Mouse (Mus musculus): ENCODE measurements around the gene Enkur.
A peak's percentile ranks its signal among the peaks of the same experiment; 100 is the strongest.
"Not testable (repeated sequence)": the region's sequence is repeated elsewhere in the genome, so short reads cannot be mapped to it uniquely, and the experiment has no call there.

The Enkur gene

GRCm38 (mm10) chr2:21204912-21205830 lies at the start of gene Enkur, which contains the start of gene Thnsl1:
Gene Enkur, minus strand, starts transcription at chr2:21205365.
Gene Thnsl1, plus strand, starts transcription at chr2:21205724.
- DNase-seq (ENCODE audit: extremely low spot score, low read depth, low spot score), result peak; percentile 98

GRCm38 (mm10) chr2:21254308-21254707 lies 49.1 kb upstream of the Enkur start:
- no peak for DNase-seq (ENCODE audit: extremely low spot score, low read depth, low spot score)

DNA sequence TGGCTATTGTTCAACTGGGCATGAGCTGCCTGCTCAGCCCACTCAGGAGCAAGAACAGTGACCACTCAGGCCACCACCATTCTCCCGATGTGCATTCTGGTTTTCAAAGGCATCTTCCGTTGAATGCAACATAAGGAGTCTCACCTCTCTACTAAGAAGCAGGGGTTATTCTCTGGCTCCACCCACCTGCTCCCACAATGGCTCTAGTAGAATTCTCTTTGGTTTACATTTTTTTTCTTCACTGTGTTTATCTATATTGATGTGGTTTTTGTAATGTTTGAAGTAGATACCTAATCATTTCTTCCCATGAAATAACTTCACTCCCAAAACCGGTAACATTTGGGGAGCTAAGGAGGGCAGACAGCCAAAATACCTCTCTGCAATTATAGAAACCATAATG lies 48.5 kb upstream of the Enkur start:
- no peak for DNase-seq (ENCODE audit: extremely low spot score, low read depth, low spot score)

DNA sequence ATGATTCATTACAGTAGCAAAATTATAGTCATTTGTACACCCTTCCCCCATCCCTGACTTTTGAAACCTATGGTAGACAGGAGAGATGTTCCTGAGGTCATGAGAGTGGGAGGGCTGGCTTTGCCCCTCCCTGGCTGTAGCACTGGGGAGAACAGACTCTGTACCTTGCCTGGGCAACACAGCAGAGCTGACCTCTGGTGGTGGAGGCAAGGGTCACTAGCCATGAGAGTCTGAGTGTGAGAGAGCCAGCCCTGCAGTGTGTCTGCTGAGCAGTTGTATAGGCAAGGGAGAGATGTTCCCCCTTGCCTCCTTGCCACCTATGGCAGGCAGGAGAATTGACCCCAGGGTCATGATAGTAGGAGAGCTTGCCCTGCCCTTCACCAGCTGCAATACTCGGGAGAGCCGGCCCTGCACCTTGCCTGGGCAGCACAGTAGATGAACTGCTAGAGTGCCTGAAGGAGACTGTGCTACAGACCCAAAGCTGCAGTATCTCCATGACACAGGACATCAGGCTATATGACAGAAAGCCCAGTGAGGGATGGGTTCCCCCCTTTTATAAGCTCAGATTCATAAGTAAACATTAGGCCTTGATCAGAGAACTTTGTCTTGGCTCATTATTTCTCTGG lies 40.4 kb upstream of the Enkur start:
- DNase-seq (ENCODE audit: extremely low spot score, low read depth, low spot score), result no peak

- DNase-seq (ENCODE audit: extremely low spot score, low read depth, low spot score), result no peak
Measured at GRCm38 (mm10) chr2:21244986-21245385, 39.8 kb upstream of the Enkur start.

DNA sequence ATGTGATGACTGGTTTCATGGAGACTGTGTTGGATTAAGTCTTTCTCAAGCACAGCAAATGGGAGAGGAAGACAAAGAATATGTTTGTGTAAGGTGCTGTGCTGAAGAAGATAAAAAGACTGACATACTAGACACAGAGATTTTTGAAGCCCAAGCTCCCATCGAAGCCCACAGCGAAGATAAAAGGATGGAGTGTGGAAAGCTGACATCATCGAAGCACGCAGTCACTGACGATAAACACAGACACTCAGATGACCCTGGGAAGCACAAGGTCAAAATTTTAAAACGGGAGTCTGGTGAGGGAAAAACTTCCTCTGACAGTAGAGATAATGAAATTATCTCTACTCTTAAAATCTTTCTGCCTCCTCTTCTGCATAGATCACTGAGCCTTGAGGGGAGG lies 38.9 kb upstream of the Enkur start:
- DNase-seq (ENCODE audit: extremely low spot score, low read depth, low spot score), result not testable (repeated sequence)

GRCm38 (mm10) chr2:21236846-21237245 lies 31.7 kb upstream of the Enkur start:
- no peak for DNase-seq (ENCODE audit: extremely low spot score, low read depth, low spot score)

DNA sequence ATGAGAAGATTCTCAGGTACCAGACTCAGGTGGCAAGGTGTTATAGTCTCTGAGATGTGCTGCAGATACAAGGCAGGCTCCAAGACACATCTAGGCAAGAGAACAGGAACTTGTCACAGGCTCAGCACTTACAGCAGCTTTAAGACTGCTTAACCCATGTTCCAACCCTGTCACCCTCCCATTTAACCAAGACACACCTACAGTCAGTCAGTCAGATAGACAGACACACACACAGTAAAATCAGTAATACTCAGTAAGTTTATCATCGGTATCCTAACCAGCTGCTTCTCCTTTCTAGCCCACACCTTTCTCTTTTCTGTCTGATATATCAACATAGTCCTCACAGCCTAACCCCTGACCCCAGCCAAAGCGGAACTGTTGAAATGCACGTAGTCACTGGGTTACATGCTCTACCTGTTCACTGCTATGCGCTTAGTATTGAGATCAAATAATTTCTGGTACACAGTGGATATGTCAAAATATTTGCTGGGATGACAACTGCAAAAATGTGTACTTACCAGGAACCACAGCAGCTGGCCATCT lies 30.8 kb upstream of the Enkur start:
- no peak for DNase-seq (ENCODE audit: extremely low spot score, low read depth, low spot score)

DNA sequence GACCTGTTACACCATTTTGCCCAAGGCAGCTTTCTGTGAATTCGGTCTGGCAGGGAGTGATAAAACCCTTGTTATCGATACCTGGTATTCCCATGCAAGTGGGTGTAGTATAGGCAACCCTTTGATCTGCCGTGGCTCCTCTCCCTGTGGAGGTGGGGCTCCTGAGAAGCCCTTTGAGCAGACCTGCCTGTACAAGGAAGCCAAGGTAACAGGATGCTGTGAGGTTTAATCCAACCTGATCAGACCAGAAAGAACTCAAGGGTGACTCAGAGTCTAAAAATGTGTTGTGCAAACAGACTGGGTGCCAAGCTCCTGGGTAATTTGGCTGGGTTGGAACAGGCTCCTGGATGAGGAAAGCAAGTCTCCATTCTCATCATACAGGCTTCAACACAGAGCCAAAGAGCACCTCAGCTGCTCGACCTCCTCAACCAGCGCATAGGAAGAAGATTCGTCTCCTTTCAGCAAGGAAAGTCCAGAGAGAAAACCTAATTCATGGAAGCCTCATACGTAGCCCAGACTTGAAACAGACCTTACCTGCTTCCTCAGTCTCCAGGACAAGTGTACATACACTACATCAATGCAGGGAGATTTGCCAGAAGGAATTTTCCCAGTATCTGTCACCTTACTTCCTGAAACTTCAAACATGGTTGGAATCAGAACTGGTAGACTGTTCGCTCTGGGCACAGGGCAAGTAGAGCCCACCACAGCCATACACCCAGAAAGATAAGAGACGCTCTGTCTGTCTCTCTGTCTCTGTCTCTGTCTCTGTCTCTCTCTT lies 29.9 kb upstream of the Enkur start:
- DNase-seq (ENCODE audit: extremely low spot score, low read depth, low spot score), result no peak

- DNase-seq (ENCODE audit: extremely low spot score, low read depth, low spot score), result no peak
Measured at GRCm38 (mm10) chr2:21231147-21231546, 26.0 kb upstream of the Enkur start.

- no peak for DNase-seq (ENCODE audit: extremely low spot score, low read depth, low spot score)
Measured at GRCm38 (mm10) chr2:21230276-21230675, 25.1 kb upstream of the Enkur start.

GRCm38 (mm10) chr2:21222453-21223384 lies 17.6 kb upstream of the Enkur start:
- no peak for DNase-seq (ENCODE audit: extremely low spot score, low read depth, low spot score)

DNA sequence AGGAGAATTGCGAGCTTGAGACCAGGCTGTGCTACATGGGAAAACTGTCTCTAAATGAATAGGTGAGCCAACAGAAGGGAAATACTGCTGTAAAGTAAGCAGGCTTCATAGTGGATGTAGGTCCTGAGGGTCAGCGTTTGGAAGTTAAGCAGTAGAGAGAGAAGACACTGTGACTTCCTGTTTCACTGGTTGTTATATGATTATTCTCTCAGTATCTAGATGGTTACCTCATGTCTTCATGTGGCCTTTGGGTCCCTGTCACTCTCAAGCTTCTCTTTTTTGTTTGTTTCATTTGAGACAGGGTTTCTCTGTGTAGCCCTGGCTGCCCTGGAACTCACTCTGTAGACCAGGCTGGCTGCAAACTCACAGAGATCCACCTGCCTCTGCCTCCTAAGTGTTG lies 10.1 kb upstream of the Enkur start:
- DNase-seq (ENCODE audit: extremely low spot score, low read depth, low spot score), result no peak

DNA sequence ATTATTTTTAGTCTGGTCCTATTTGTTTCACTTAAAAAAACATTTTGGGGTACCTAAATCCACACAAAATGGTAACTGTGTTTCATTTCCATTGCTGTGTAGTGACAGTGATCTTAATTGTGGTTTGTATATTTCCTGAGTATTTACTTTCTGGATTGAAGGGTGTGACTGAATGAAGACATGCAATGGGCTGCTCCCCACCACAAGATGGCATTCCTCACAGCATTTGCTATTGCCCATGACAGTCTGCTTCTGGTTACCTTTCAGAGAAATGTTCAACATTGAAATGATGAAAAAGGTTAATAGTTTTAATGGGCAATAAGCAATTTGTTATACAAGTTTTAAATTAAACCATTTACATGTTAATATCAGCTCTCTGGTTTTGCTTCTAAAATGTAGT lies 9.2 kb upstream of the Enkur start:
- DNase-seq (ENCODE audit: extremely low spot score, low read depth, low spot score), result no peak

GRCm38 (mm10) chr2:21211361-21211760 lies 6.2 kb upstream of the Enkur start:
- no peak for DNase-seq (ENCODE audit: extremely low spot score, low read depth, low spot score)

DNA sequence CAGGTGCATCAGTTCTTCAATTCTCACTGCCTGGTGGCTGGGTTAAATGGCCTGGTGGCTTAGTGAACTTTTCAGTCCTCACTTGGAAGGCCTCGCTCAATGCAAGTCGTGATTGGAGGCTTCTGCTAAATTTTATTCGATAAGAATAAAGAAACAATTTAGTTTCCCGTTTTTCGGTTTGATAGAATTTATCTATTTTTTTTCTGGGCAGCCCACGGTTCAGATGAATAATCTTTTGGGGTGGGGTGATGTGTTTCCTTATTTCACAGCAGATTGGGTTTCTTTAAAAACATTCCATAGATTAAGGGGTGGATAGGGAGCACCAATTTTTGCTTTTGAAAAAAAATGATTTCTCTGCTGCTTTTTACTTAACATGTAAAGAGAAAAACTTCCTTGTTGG lies 1.1 kb upstream of the Enkur start:
- no peak for DNase-seq (ENCODE audit: extremely low spot score, low read depth, low spot score)

- no peak for DNase-seq (ENCODE audit: extremely low spot score, low read depth, low spot score)
Measured at GRCm38 (mm10) chr2:21205831-21206159, 630 bp upstream of the Enkur start.

GRCm38 (mm10) chr2:21202754-21203153 lies 2.4 kb downstream of the Enkur start:
- no peak for DNase-seq (ENCODE audit: extremely low spot score, low read depth, low spot score)

- DNase-seq (ENCODE audit: extremely low spot score, low read depth, low spot score), result no peak
Measured at GRCm38 (mm10) chr2:21199051-21199450, 6.1 kb downstream of the Enkur start.

DNA sequence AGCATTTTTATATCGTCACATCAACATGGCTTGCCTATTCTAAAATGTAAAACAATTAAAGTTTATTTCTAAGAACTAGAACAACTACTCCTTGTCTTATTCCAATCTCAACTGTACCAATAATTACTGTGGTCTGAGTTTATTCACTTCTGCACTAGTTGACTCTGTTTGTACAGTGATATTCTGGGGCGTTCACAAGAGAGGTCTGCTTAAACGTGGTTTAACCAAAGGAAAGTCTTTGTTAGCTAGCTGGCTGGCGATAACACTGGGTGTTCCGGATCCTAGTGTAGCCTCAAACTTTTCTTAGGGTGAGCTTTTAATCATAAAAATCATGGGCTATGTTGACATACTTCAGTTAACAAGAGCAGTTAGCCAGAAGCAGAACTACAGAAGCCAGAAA lies 9.9 kb downstream of the Enkur start:
- no peak for DNase-seq (ENCODE audit: extremely low spot score, low read depth, low spot score)
